Mouse (Mus musculus) CH12.LX (cell line): Measurements from ENCODE around the gene Aqp5. TPM values are rescaled to one million over a fixed set of nuclear protein-coding genes. Genes with fewer than 3 reads are reported as not detected.

Source experiments
- DNase-seq: peaks from one replicate; pipeline ENCODE4 v3.0.0-alpha.2; 2013; ENCODE audit errors: extremely low read depth
- H3K27ac ChIP-seq: 2 replicates; pipeline ENCODE4 v1.5.1; 2012; ENCODE audit warnings: low read depth, mild to moderate bottlenecking, control low read depth, moderate library complexity; ENCODE audit not compliant: insufficient read depth
- H3K27me3 ChIP-seq: replicated peaks from 2 replicates; pipeline ENCODE3; 2012; ENCODE audit warnings: inconsistent platforms
- H3K36me3 ChIP-seq, 2 experiments: replicated peaks in 1 of 2; 2 replicates each; pipeline versions ENCODE3 to v1.6.1; 2012; ENCODE audit warnings: inconsistent platforms in 1 of 2, low read length in 1 of 2, mild to moderate bottlenecking in 1 of 2, mixed read lengths in 1 of 2, moderate library complexity in 1 of 2; ENCODE audit not compliant: control insufficient read depth in 1 of 2, insufficient read depth in 1 of 2
- H3K4me1 ChIP-seq, 2 experiments: 2 replicates each; pipeline ENCODE4 v1.6.1; 2012; ENCODE audit warnings: inconsistent platforms in 1 of 2, moderate library complexity in 1 of 2; ENCODE audit not compliant: insufficient read depth in 2 of 2, control insufficient read depth in 1 of 2
- H3K4me2 ChIP-seq: 2 replicates; pipeline ENCODE4 v1.6.1; 2012; ENCODE audit warnings: low read depth, mild to moderate bottlenecking, control low read depth; ENCODE audit not compliant: poor library complexity, insufficient read depth, severe bottlenecking
- H3K4me3 ChIP-seq, 3 experiments: fragments of 150-350 bp in 1 of 3; sonication (generic) in 1 of 3; replicated peaks in 1 of 3; 2 replicates each; pipeline versions ENCODE3 to v1.5.1; 2011 to 2012; ENCODE audit warnings: low read depth in 2 of 3, low read length in 2 of 3, mild to moderate bottlenecking in 2 of 3, moderate library complexity in 2 of 3, control low read depth in 1 of 3, improper control_type of control experiment in 1 of 3, inconsistent platforms in 1 of 3, mixed read lengths in 1 of 3; ENCODE audit not compliant: poor library complexity in 1 of 3
- H3K79me2 ChIP-seq: replicated peaks from 2 replicates; pipeline ENCODE4 v1.6.1; 2012; ENCODE audit warnings: mild to moderate bottlenecking, moderate library complexity; ENCODE audit not compliant: control insufficient read depth, poor library complexity, insufficient read depth, severe bottlenecking; ENCODE audit errors: extremely low read depth
- H3K9ac ChIP-seq: 2 replicates; pipeline ENCODE4 v1.6.1; 2012; ENCODE audit warnings: low read depth, mild to moderate bottlenecking, control low read depth, moderate library complexity; ENCODE audit not compliant: insufficient read depth
- H3K9me3 ChIP-seq: replicated peaks from 2 replicates; pipeline ENCODE3; 2012; ENCODE audit warnings: low read length, inconsistent platforms, mixed read lengths
- CTCF ChIP-seq, 2 experiments: IDR thresholded peaks in 1 of 2; conservative IDR thresholded peaks in 1 of 2; 2 replicates each; pipeline ENCODE4 v1.5.1; 2011 to 2012; ENCODE audit warnings: low read depth in 2 of 2, low read length in 2 of 2, improper control_type of control experiment in 1 of 2, inconsistent platforms in 1 of 2, mild to moderate bottlenecking in 1 of 2, moderate library complexity in 1 of 2
- E2F4 ChIP-seq: IDR thresholded peaks from 2 replicates; pipeline ENCODE4 v1.6.1; 2011; ENCODE audit warnings: low read depth, low read length, improper control_type of control experiment; ENCODE audit not compliant: insufficient replicate concordance
- EP300 ChIP-seq: IDR thresholded peaks from 2 replicates; pipeline ENCODE4 v1.6.1; 2011; ENCODE audit warnings: low read length, improper control_type of control experiment
- IRF4 ChIP-seq: IDR thresholded peaks from 2 replicates; pipeline ENCODE4 v1.6.1; 2014; ENCODE audit warnings: low read depth, mild to moderate bottlenecking, inconsistent platforms, low read length, improper control_type of control experiment
- JUN ChIP-seq: IDR thresholded peaks from 2 replicates; pipeline ENCODE4 v1.6.1; 2011; ENCODE audit warnings: low read depth, mild to moderate bottlenecking, low read length, improper control_type of control experiment, moderate library complexity; ENCODE audit not compliant: insufficient read depth
- MYC ChIP-seq: IDR thresholded peaks from 2 replicates; pipeline ENCODE4 v1.6.1; 2011; ENCODE audit warnings: low read depth, mild to moderate bottlenecking, improper control_type of control experiment, low read length
- PAX5 ChIP-seq: IDR thresholded peaks from 2 replicates; pipeline ENCODE4 v1.6.1; 2012; ENCODE audit warnings: low read length, inconsistent platforms, mixed read lengths
- SMC3 ChIP-seq: IDR thresholded peaks from 2 replicates; pipeline ENCODE4 v1.6.1; 2011; ENCODE audit warnings: low read depth, low read length, improper control_type of control experiment
- TCF12 ChIP-seq: IDR thresholded peaks from 2 replicates; pipeline ENCODE4 v1.6.1; 2014; ENCODE audit warnings: low read depth, mild to moderate bottlenecking, inconsistent platforms, low read length, improper control_type of control experiment
- ZMIZ1 ChIP-seq: IDR thresholded peaks from 2 replicates; pipeline ENCODE4 v1.6.1; 2012; ENCODE audit warnings: low read depth, mild to moderate bottlenecking, inconsistent platforms, low read length, improper control_type of control experiment
- dilution Hi-C: fragments of 300-500 bp; cut with MboI; formaldehyde crosslinking; loops from 2 replicates; pipeline ENCODE4 v1.14.3; 2020; ENCODE audit warnings: low sequenced_read_pairs; ENCODE audit not compliant: extremely low pct_unique_long_range_greater_than_20kb, extremely low pct_ligation_motif_present
- in situ Hi-C: fragments of 300-500 bp; cut with MboI; formaldehyde crosslinking; loops from 3 replicates; pipeline ENCODE4 v1.14.3; 2019; ENCODE audit warnings: low sequenced_read_pairs, low pct_ligation_motif_present, low pct_unique_long_range_greater_than_20kb, mixed read lengths
- polyA plus RNA-seq: library from polyadenylated mRNA; unstranded; fragments of >175 nt; gene quantifications from 2 replicates; pipeline ENCODE4 v1.2.1, GENCODE M21; 2012; ENCODE audit warnings: low read depth; ENCODE audit not compliant: insufficient read length
- total RNA-seq, 2 experiments: library from RNA; depleted of rRNA; stranded (reverse); fragments of 300-350 nt in 1 of 2; fragments of >200 nt in 1 of 2; gene quantifications; 2 replicates each; pipeline ENCODE4 v1.2.3; 2012 to 2014

The Aqp5 gene
- total and polyA plus RNA-seq, 3 experiments, result not detected

DNA sequence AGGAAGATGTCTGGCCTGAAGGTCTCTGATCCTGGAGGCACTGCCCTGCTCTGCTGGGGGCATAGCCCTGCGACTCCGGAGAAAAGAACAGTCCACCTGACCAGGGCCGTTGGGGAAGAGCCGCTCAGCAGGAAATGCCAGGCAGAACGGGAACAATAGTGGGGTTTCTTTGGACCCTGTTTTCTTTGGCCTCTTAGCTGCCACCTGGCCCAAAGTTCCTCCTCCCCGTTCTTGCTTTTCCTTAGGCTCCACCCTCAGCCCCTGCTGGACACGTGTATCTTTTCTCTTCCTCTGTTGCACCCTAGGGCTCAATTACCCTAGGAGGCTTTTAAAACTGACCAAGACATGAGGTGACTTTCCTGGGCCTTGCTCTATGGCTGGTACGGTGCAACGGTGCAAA is 1.3 kb upstream of the Aqp5 start:
- in situ Hi-C loops, result no loop called here
- Histone ChIP-seq H3K9me3 (peaks cover 5% of the 10 kb centered on the region), H3K9ac (no peak overlapping the region), H3K79me2 (no peaks in the 10 kb centered on the region), H3K4me3 (no peak overlapping the region), H3K36me3 (no peaks in the 10 kb centered on the region), H3K4me1 (peaks cover 3 to 9% of the 10 kb centered on the region in 2 experiments; a peak in 2 of 4 replicates), H3K27ac (no peak overlapping the region)
- DNase-seq, result no peak
- TF ChIP-seq IRF4 (no peak), CTCF (conservative IDR thresholded peaks at IDR 0.05 in 1 of 2, IDR thresholded peaks at IDR 0.05 in 1 of 2; ENCODE audit: low read depth in 2 of 2, low read length in 2 of 2) (no peak), ZMIZ1 (no peak)
- TF ChIP-seq, all 38 proteins: peak for 0
- peaks cover 90% of the 10 kb centered on the region for H3K27me3 ChIP-seq
- dilution Hi-C loops, result no loop called here
- no peak overlapping the region for H3K4me2 ChIP-seq

DNA sequence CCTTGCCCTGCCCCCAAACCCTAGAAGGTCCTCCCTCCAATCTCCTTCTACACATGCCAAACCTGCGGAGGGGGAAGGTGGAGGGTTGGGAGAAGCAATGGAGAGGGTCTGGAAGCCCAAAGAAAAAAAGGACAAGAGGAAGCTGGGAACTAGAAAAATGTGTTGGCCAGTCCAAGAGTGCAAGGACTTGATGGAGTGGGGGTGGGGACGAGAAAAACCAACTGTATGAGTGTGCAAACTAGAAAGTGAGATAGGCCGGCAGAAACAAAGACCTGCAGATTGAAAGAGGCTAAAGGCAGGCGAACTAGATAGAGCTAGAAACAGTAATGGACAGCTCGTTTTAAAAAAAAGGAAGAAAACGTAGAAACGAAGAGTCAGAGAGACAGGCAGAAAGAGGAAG is 878 bp upstream of the Aqp5 start:
- H3K4me3 ChIP-seq, result no peak overlapping the region
- no peak overlapping the region for H3K4me2 ChIP-seq
- no peak overlapping the region for H3K27ac ChIP-seq
- dilution Hi-C loops (no loop called here), in situ Hi-C loops (no loop called here)
- H3K27me3 ChIP-seq, result peaks cover 90% of the 10 kb centered on the region
- no peaks in the 10 kb centered on the region for H3K36me3 ChIP-seq
- H3K9ac ChIP-seq, result no peak overlapping the region
- DNase-seq, result no peak
- TF ChIP-seq ZMIZ1 (no peak), EP300 (no peak), TCF12 (no peak), JUN (no peak)
- no peaks in the 10 kb centered on the region for H3K79me2 ChIP-seq
- peaks cover 3 to 7% of the 10 kb centered on the region in 2 experiments; a peak in 2 of 4 replicates for H3K4me1 ChIP-seq
- H3K9me3 ChIP-seq, result peaks cover 4% of the 10 kb centered on the region

DNA sequence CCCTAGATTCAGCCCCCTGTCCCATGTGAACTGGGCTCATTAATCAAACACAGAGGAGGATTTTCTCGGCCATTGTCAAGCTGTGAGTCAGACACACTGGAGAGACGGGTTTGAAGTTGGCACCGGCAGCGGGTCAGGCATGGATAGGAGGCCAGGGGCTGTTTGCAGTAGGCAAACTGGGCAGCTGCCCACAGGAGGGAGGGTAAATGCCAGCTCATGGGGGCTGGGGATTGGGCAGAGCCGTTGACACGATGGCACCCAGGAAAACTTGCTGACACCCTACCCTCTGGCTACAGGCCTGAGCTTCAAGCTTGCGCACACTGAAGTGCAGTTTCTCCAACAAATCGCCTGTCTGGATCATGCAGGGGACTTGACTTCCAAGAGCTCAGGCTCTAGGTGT is 1.6 kb downstream of the Aqp5 start:
- in situ Hi-C loops (no loop called here), dilution Hi-C loops (no loop called here)
- H3K79me2 ChIP-seq, result no peaks in the 10 kb centered on the region
- H3K9ac ChIP-seq, result no peak overlapping the region
- H3K9me3 ChIP-seq, result peaks cover 4% of the 10 kb centered on the region
- no peak for DNase-seq
- H3K4me2 ChIP-seq, result no peak overlapping the region
- TF ChIP-seq SMC3 (no peak), E2F4 (no peak), MYC (no peak), PAX5 (no peak)
- H3K4me1 ChIP-seq, result peaks cover 0 to 7% of the 10 kb centered on the region in 2 experiments; a peak in 2 of 4 replicates
- no peaks in the 10 kb centered on the region for H3K36me3 ChIP-seq
- peaks cover 84% of the 10 kb centered on the region for H3K27me3 ChIP-seq
- H3K4me3 ChIP-seq, result no peak overlapping the region
- no peak overlapping the region for H3K27ac ChIP-seq
